Mouse (Mus musculus): ENCODE measurements at regions not wholly inside any gene's neighbourhood (a gene's known extent, or its start where the extent isn't known, plus 50 kb on each side); places are given as distances from the start of the nearest gene placed in this dataset.

GRCm38 (mm10) chr2:169088870-169089484, 133.6 kb upstream of the Zfp64 start:
- Histone ChIP-seq H3K4me3 (ENCODE audit: control insufficient read depth in 1 of 2, insufficient read depth in 1 of 2, low read depth in 2 of 2, low read length in 2 of 2) (no peak overlapping the region), H3K36me3 (ENCODE audit: control insufficient read depth in 1 of 2, insufficient read depth in 2 of 2, low read length in 2 of 2) (no peaks in the 10 kb centered on the region), H3K27me3 (ENCODE audit: control insufficient read depth in 1 of 2, insufficient read depth in 2 of 2, low read length in 2 of 2) (no peaks in the 10 kb centered on the region), H3K9ac (ENCODE audit: control insufficient read depth, low read depth, low read length, poor library complexity, severe bottlenecking) (no peak overlapping the region), H3K4me1 (ENCODE audit: control insufficient read depth in 1 of 2, insufficient read depth in 2 of 2, low read length in 2 of 2) (no peaks in the 10 kb centered on the region), H3K9me3 (replicated peaks; ENCODE audit: insufficient read depth, low read length) (no peaks in the 10 kb centered on the region), H3K27ac (ENCODE audit: control insufficient read depth, low read depth, low read length) (no peak overlapping the region), H3K79me2 (ENCODE audit: control insufficient read depth, insufficient read depth, low read length, poor library complexity) (no peaks in the 10 kb centered on the region)
- no peak for DNase-seq (ENCODE audit: low read depth, low spot score)
- TF ChIP-seq CHD1 (IDR thresholded peaks at IDR 0.05; ENCODE audit: low read depth, low read length) (no peak), SMC3 (IDR thresholded peaks at IDR 0.05; ENCODE audit: low read depth, low read length) (no peak), USF1 (IDR thresholded peaks at IDR 0.05; ENCODE audit: low read depth, low read length) (no peak), ZKSCAN1 (IDR thresholded peaks at IDR 0.05; ENCODE audit: low read depth, low read length) (no peak), NELFE (IDR thresholded peaks at IDR 0.05; ENCODE audit: low read depth, low read length) (no peak), TAL1 (IDR thresholded peaks at IDR 0.05; ENCODE audit: low read length) (no peak), SIN3A (IDR thresholded peaks at IDR 0.05; ENCODE audit: low read length) (no peak), CHD2 (IDR thresholded peaks at IDR 0.05; ENCODE audit: low read length) (no peak), HCFC1 (IDR thresholded peaks at IDR 0.05; ENCODE audit: low read depth, low read length) (no peak), TCF12 (IDR thresholded peaks at IDR 0.05; ENCODE audit: low read depth, low read length) (no peak), POLR2AphosphoS2 (IDR thresholded peaks at IDR 0.05; ENCODE audit: low read length) (no peak), JUND (IDR thresholded peaks at IDR 0.05; ENCODE audit: low read depth, low read length) (no peak), ZNF384 (IDR thresholded peaks at IDR 0.05; ENCODE audit: low read depth, low read length) (no peak), ZC3H11A (IDR thresholded peaks at IDR 0.05; ENCODE audit: low read depth, low read length) (no peak)

DNA sequence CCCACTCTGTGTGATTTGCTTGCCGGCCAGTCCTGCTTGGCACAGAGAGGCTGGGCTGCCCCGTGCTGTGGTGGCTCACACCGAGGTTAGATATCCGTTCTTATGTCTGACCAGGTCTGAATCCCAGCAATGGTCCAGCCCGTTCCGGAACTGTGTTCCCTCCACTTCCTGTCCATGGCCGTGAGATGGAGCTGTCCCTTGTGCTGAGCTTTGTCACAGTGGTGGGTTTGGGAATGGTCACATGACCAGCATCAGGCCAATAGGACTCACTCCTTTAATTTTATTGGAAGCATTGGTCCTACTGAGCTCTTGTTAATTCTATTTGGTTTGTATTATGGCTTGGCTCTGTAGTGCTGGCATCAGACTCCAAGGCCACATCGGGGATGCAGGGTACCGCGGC, 132.9 kb upstream of the Zfp64 start:
- no peaks in the 10 kb centered on the region for H3K9me3 ChIP-seq (replicated peaks; ENCODE audit: insufficient read depth, low read length)
- no peak overlapping the region for H3K27ac ChIP-seq (ENCODE audit: control insufficient read depth, low read depth, low read length)

More for the DNA sequence above, 132.9 kb upstream of the Zfp64 start:
- H3K9ac ChIP-seq (ENCODE audit: control insufficient read depth, low read depth, low read length, poor library complexity, severe bottlenecking): no peak overlapping the region
- H3K4me3 ChIP-seq (ENCODE audit: control insufficient read depth in 1 of 2, insufficient read depth in 1 of 2, low read depth in 2 of 2, low read length in 2 of 2): no peak overlapping the region
- no peak for TF ChIP-seq MAZ (IDR thresholded peaks at IDR 0.05; ENCODE audit: low read depth, low read length)
- no peak for TF ChIP-seq ETS1 (IDR thresholded peaks at IDR 0.05; ENCODE audit: low read depth, low read length)
- no peak for TF ChIP-seq ZKSCAN1 (IDR thresholded peaks at IDR 0.05; ENCODE audit: low read depth, low read length)
- TF ChIP-seq SIN3A (IDR thresholded peaks at IDR 0.05; ENCODE audit: low read length): no peak
- no peak for TF ChIP-seq ZMIZ1 (IDR thresholded peaks at IDR 0.05; ENCODE audit: low read depth, low read length)
- no peak for TF ChIP-seq CHD1 (IDR thresholded peaks at IDR 0.05; ENCODE audit: low read depth, low read length)
- TF ChIP-seq ZC3H11A (IDR thresholded peaks at IDR 0.05; ENCODE audit: low read depth, low read length): no peak
- TF ChIP-seq JUND (IDR thresholded peaks at IDR 0.05; ENCODE audit: low read depth, low read length): no peak
- TF ChIP-seq USF1 (IDR thresholded peaks at IDR 0.05; ENCODE audit: low read depth, low read length): no peak
- TF ChIP-seq HCFC1 (IDR thresholded peaks at IDR 0.05; ENCODE audit: low read depth, low read length): no peak
- no peaks in the 10 kb centered on the region for H3K79me2 ChIP-seq (ENCODE audit: control insufficient read depth, insufficient read depth, low read length, poor library complexity)
- H3K4me1 ChIP-seq (ENCODE audit: control insufficient read depth in 1 of 2, insufficient read depth in 2 of 2, low read length in 2 of 2): no peaks in the 10 kb centered on the region
- no peak for DNase-seq (ENCODE audit: low read depth, low spot score)
- H3K36me3 ChIP-seq (ENCODE audit: control insufficient read depth in 1 of 2, insufficient read depth in 2 of 2, low read length in 2 of 2): no peaks in the 10 kb centered on the region
- H3K27me3 ChIP-seq (ENCODE audit: control insufficient read depth in 1 of 2, insufficient read depth in 2 of 2, low read length in 2 of 2): no peaks in the 10 kb centered on the region

All from MEL (cell line).